Mouse (Mus musculus): ENCODE measurements at regions not wholly inside any gene's neighbourhood (a gene's known extent, or its start where the extent isn't known, plus 50 kb on each side); places are given as distances from the start of the nearest gene placed in this dataset.

- 41% methylated on average over 4 of the region's 4 CpGs for WGBS (ENCODE audit: insufficient replicate concordance)
- H3K4me1 ChIP-seq (replicated peaks; ENCODE audit: control insufficient read depth in 2 of 2, insufficient read depth in 2 of 2, low read length in 1 of 2) = no peaks in the 10 kb centered on the region
- H3K27me3 ChIP-seq (ENCODE audit: control insufficient read depth, insufficient read depth, low read length) = no peaks in the 10 kb centered on the region
- no peak for TF ChIP-seq CTCF (IDR thresholded peaks at IDR 0.05; ENCODE audit: low read depth)
- TF ChIP-seq EP300 (IDR thresholded peaks at IDR 0.05; ENCODE audit: low read depth) = no peak
- H3K9ac ChIP-seq (replicated peaks) = no peak overlapping the region
- no peaks in the 10 kb centered on the region for H3K36me3 ChIP-seq (replicated peaks; ENCODE audit: control insufficient read depth, insufficient read depth, low read depth)
- no peaks in the 10 kb centered on the region for H3K9me3 ChIP-seq (ENCODE audit: control insufficient read depth, low read length)
- no peak overlapping the region for H3K27ac ChIP-seq
- no peak overlapping the region for H3K4me3 ChIP-seq (ENCODE audit: insufficient read depth in 1 of 2, low read depth in 2 of 2, low read length in 2 of 2)
- no peak for DNase-seq (ENCODE audit: low read depth in 3 of 3, low spot score in 3 of 3)
- no peak for ATAC-seq (ENCODE audit: insufficient read depth)
- H3K4me2 ChIP-seq (ENCODE audit: low read depth) = no peak overlapping the region
Measured at GRCm38 (mm10) chr3:136376893-136377292, 51.0 kb upstream of the Bank1 start.
